Mouse (Mus musculus): ENCODE results near the gene Lrriq3. TPM values are rescaled to one million over a fixed set of nuclear protein-coding genes. Genes with fewer than 3 reads are reported as not detected.

The Lrriq3 gene
- total RNA-seq, 1 experiment from 2014 or later, result not detected

DNA sequence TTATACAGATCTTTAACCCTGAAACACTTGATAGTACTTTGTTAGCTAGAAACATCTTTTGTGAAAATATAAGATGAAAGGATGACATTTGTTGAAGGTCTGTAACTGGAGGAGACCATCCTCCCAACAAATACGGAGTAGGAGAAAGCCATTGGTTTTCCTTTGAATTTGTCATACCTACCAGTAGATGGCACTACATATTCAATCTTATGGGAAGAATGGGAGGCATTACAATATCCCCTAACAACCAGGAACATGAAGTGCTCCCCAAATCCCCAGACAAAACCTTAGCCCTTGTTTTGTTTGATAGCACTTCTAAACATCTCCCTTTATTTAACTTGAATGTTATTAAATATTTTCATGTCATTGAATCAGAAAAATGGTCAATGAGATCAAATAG is 141.7 kb downstream of the Lrriq3 start:
- no peak for ATAC-seq (replicated peaks; ENCODE audit: insufficient number of reproducible peaks, low FRiP score, low TSS enrichment, poor library complexity, severe bottlenecking)

DNA sequence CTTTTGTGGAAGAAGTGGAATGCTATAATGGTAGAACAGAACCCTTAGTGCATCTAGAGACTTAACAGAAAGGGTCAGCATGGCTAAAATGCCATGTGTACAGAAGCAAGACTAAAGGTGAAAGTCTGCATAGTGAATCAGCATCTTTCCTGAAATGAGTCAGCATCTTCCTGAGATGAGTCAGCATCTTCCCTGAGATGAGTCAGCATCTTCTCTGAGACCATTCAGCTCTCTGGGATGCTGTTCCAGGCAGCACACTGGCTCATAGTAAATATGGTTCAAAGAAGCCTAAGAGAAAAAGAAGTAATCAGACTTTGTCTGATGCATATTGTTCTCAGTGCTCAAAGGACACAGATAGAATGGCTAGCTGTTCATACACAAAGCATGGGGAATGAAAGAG is 142.3 kb downstream of the Lrriq3 start:
- no peak for ATAC-seq (replicated peaks; ENCODE audit: insufficient number of reproducible peaks, low FRiP score, low TSS enrichment, poor library complexity, severe bottlenecking)

Other genes starting within 250 kb of the Lrriq3 start
- not detected in 3 replicates for gene Tnni3k, start 38.0 kb upstream of the Lrriq3 start, total RNA-seq (2017)
- gene Fpgt, start within 50 bp of the Lrriq3 start, total RNA-seq (2017), result 19.2 to 21.8 TPM (median 21.2 TPM) in 3 replicates